Mouse (Mus musculus) embryonic facial prominence, embryonic 13.5 days (tissue): ENCODE data around the gene Sprr2i. TPM values are rescaled to one million over a fixed set of nuclear protein-coding genes. Genes with fewer than 3 reads are reported as not detected.

Experiments used
- ATAC-seq: fragments of 200-750 bp; cut with Nextera tagmentation; 2 replicates; pipeline ENCODE4 v1.8.0; 2017; ENCODE audit warnings: low read depth; ENCODE audit not compliant: insufficient number of reproducible peaks, insufficient read depth, low FRiP score, low TSS enrichment
- H3K27ac ChIP-seq: fragments of 300-500 bp; sonication (generic); 2 replicates; pipeline ENCODE4 v1.5.1; 2015; ENCODE audit warnings: moderate library complexity, mild to moderate bottlenecking, inconsistent platforms
- H3K27me3 ChIP-seq: fragments of 300-500 bp; sonication (generic); 2 replicates; pipeline ENCODE4 v1.6.1; 2015; ENCODE audit warnings: mild to moderate bottlenecking, inconsistent platforms
- H3K36me3 ChIP-seq: fragments of 300-500 bp; sonication (generic); 2 replicates; pipeline ENCODE4 v1.6.1; 2015; ENCODE audit warnings: mild to moderate bottlenecking, inconsistent platforms
- H3K4me1 ChIP-seq: fragments of 300-500 bp; sonication (generic); 2 replicates; pipeline ENCODE4 v1.6.1; 2015; ENCODE audit warnings: inconsistent platforms
- H3K4me2 ChIP-seq: fragments of 300-500 bp; sonication (generic); 2 replicates; pipeline ENCODE4 v1.6.1; 2015; ENCODE audit warnings: moderate library complexity, mild to moderate bottlenecking, inconsistent platforms
- H3K4me3 ChIP-seq: fragments of 300-500 bp; sonication (generic); 2 replicates; pipeline ENCODE4 v1.5.1; 2015; ENCODE audit warnings: mild to moderate bottlenecking, inconsistent platforms
- H3K9ac ChIP-seq: fragments of 300-500 bp; sonication (generic); 2 replicates; pipeline ENCODE4 v1.6.1; 2015; ENCODE audit warnings: mild to moderate bottlenecking, inconsistent platforms
- H3K9me3 ChIP-seq: fragments of 300-500 bp; sonication (generic); 2 replicates; pipeline ENCODE4 v1.6.1; 2016; ENCODE audit warnings: inconsistent platforms
- WGBS: fragments of 180-500 bp; shearing (Covaris S2); methylation state at CpG from one replicate; pipeline ENCODE4 v1.1.7; 2015; ENCODE audit warnings: mixed read lengths; 5-methylcytosine and 5-hydroxymethylcytosine counted together
- polyA plus RNA-seq: library from polyadenylated mRNA; unstranded; fragments of >200 nt; fragmentation: Nextera tagmentation; extraction: Ambion mirVana; gene quantifications from 2 replicates; pipeline ENCODE4 v1.2.1, GENCODE M21; 2015

The Sprr2i gene
- not detected in 2 replicates for polyA plus RNA-seq

- 87% methylated on average over 2 of the region's 2 CpGs for WGBS
- Histone ChIP-seq H3K27me3 (no peaks in the 10 kb centered on the region), H3K9ac (no peak within 1 kb of the TSS), H3K4me2 (no peak within 1 kb of the TSS), H3K4me1 (no peaks in the 10 kb centered on the region), H3K4me3 (no peak within 1 kb of the TSS), H3K27ac (no peak within 1 kb of the TSS), H3K9me3 (no peaks in the 10 kb centered on the region), H3K36me3 (no peaks in the 10 kb centered on the region)
- ATAC-seq = no peak
Measured at GRCm38 (mm10) chr3:92407691-92408090, at the start of gene Sprr2i. Gene Sprr2i (plus strand): TSS chr3:92407991.

GRCm38 (mm10) chr3:92361619-92362018, 46.2 kb upstream of the Sprr2i start:
- Histone ChIP-seq H3K4me1 (no peaks in the 10 kb centered on the region), H3K9ac (no peak overlapping the region), H3K4me2 (no peak overlapping the region), H3K4me3 (no peak overlapping the region), H3K27ac (no peak overlapping the region), H3K9me3 (no peaks in the 10 kb centered on the region), H3K36me3 (no peaks in the 10 kb centered on the region), H3K27me3 (no peaks in the 10 kb centered on the region)
- ATAC-seq = no peak

- Histone ChIP-seq H3K9me3 (no peaks in the 10 kb centered on the region), H3K27me3 (no peaks in the 10 kb centered on the region), H3K27ac (no peak within 1 kb of the TSS), H3K9ac (no peak within 1 kb of the TSS), H3K4me3 (no peak within 1 kb of the TSS), H3K36me3 (no peaks in the 10 kb centered on the region), H3K4me1 (no peaks in the 10 kb centered on the region), H3K4me2 (no peak within 1 kb of the TSS)
- WGBS = 61% methylated on average over 3 of the region's 3 CpGs
- no peak for ATAC-seq
Measured at GRCm38 (mm10) chr3:92364887-92365286, 42.9 kb upstream of the Sprr2i start, which contains the start of gene Sprr2f. Gene Sprr2f (plus strand): TSS chr3:92365187.

GRCm38 (mm10) chr3:92373613-92374012, 34.2 kb upstream of the Sprr2i start:
- Histone ChIP-seq H3K27ac (no peak overlapping the region), H3K27me3 (no peaks in the 10 kb centered on the region), H3K4me2 (no peak overlapping the region), H3K36me3 (no peaks in the 10 kb centered on the region), H3K9ac (no peak overlapping the region), H3K4me3 (no peak overlapping the region), H3K9me3 (no peaks in the 10 kb centered on the region), H3K4me1 (no peaks in the 10 kb centered on the region)
- 73% methylated on average over 2 of the region's 2 CpGs for WGBS
- no peak for ATAC-seq

- Histone ChIP-seq H3K4me3 (no peak within 1 kb of the TSS), H3K27ac (no peak within 1 kb of the TSS), H3K4me1 (no peaks in the 10 kb centered on the region), H3K9ac (no peak within 1 kb of the TSS), H3K4me2 (no peak within 1 kb of the TSS), H3K27me3 (no peaks in the 10 kb centered on the region), H3K9me3 (no peaks in the 10 kb centered on the region), H3K36me3 (no peaks in the 10 kb centered on the region)
- WGBS = 72% methylated on average over 1 of the region's 1 CpGs
- no peak for ATAC-seq
Measured at GRCm38 (mm10) chr3:92385385-92385784, 22.4 kb upstream of the Sprr2i start, which contains the start of gene Sprr2h. Gene Sprr2h (plus strand): TSS chr3:92385685.

GRCm38 (mm10) chr3:92394301-92394700, 13.5 kb upstream of the Sprr2i start:
- Histone ChIP-seq H3K27me3 (no peaks in the 10 kb centered on the region), H3K36me3 (no peaks in the 10 kb centered on the region), H3K4me3 (no peak overlapping the region), H3K4me2 (no peak overlapping the region), H3K9ac (no peak overlapping the region), H3K9me3 (no peaks in the 10 kb centered on the region), H3K4me1 (no peaks in the 10 kb centered on the region), H3K27ac (no peak overlapping the region)
- ATAC-seq = no peak
- WGBS = 58% methylated on average over 1 of the region's 1 CpGs

- no peak for ATAC-seq
- Histone ChIP-seq H3K9ac (no peak within 1 kb of the TSS), H3K27ac (no peak within 1 kb of the TSS), H3K4me2 (no peak within 1 kb of the TSS), H3K27me3 (no peaks in the 10 kb centered on the region), H3K4me1 (no peaks in the 10 kb centered on the region), H3K9me3 (no peaks in the 10 kb centered on the region), H3K36me3 (no peaks in the 10 kb centered on the region), H3K4me3 (no peak within 1 kb of the TSS)
- 95% methylated on average over 2 of the region's 2 CpGs for WGBS
Measured at GRCm38 (mm10) chr3:92417782-92418181, 10.0 kb downstream of the Sprr2i start, which contains the start of gene Sprr2j-ps. Gene Sprr2j-ps (plus strand): TSS chr3:92418082.

- no peak within 1 kb of the TSS for H3K27ac ChIP-seq
- H3K4me2 ChIP-seq = no peak within 1 kb of the TSS
- H3K4me1 ChIP-seq = no peaks in the 10 kb centered on the region
- H3K36me3 ChIP-seq = no peaks in the 10 kb centered on the region
- H3K9ac ChIP-seq = no peak within 1 kb of the TSS
- no peaks in the 10 kb centered on the region for H3K27me3 ChIP-seq
- H3K9me3 ChIP-seq = no peaks in the 10 kb centered on the region
- no peak for ATAC-seq
- 86% methylated on average over 6 of the region's 6 CpGs for WGBS
- H3K4me3 ChIP-seq = no peak within 1 kb of the TSS
Measured at GRCm38 (mm10) chr3:92429323-92429722, 21.5 kb downstream of the Sprr2i start, which contains the start of gene Gm9774. Gene Gm9774 (minus strand): TSS chr3:92429423.

- Histone ChIP-seq H3K4me3 (no peak within 1 kb of the TSS), H3K9me3 (no peaks in the 10 kb centered on the region), H3K36me3 (no peaks in the 10 kb centered on the region), H3K4me2 (no peak within 1 kb of the TSS), H3K9ac (no peak within 1 kb of the TSS), H3K27ac (no peak within 1 kb of the TSS), H3K27me3 (no peaks in the 10 kb centered on the region), H3K4me1 (no peaks in the 10 kb centered on the region)
- WGBS = 68% methylated on average over 2 of the region's 2 CpGs
- ATAC-seq = no peak
Measured at GRCm38 (mm10) chr3:92432282-92432681, 24.5 kb downstream of the Sprr2i start, which contains the start of gene Sprr2k. Gene Sprr2k (plus strand): TSS chr3:92432582.

GRCm38 (mm10) chr3:92438689-92439088, 30.9 kb downstream of the Sprr2i start, which contains the start of gene Sprr1b:
Gene Sprr1b (minus strand): TSS chr3:92438789.
- 88% methylated on average over 3 of the region's 3 CpGs for WGBS
- Histone ChIP-seq H3K36me3 (no peaks in the 10 kb centered on the region), H3K27me3 (no peaks in the 10 kb centered on the region), H3K9ac (no peak within 1 kb of the TSS), H3K4me1 (no peaks in the 10 kb centered on the region), H3K27ac (no peak within 1 kb of the TSS), H3K4me3 (no peak within 1 kb of the TSS), H3K4me2 (no peak within 1 kb of the TSS), H3K9me3 (no peaks in the 10 kb centered on the region)
- no peak for ATAC-seq

GRCm38 (mm10) chr3:92440177-92440576, 32.4 kb downstream of the Sprr2i start:
- H3K9me3 ChIP-seq = no peaks in the 10 kb centered on the region
- no peak overlapping the region for H3K4me2 ChIP-seq
- no peak for ATAC-seq
- whole genome bisulfite sequencing = 84% methylated on average over 3 of the region's 3 CpGs
- H3K9ac ChIP-seq = no peak overlapping the region
- no peaks in the 10 kb centered on the region for H3K36me3 ChIP-seq
- no peaks in the 10 kb centered on the region for H3K4me1 ChIP-seq
- H3K27ac ChIP-seq = no peak overlapping the region
- H3K4me3 ChIP-seq = no peak overlapping the region
- no peaks in the 10 kb centered on the region for H3K27me3 ChIP-seq

GRCm38 (mm10) chr3:92455151-92455550, 47.4 kb downstream of the Sprr2i start:
- no peaks in the 10 kb centered on the region for H3K27me3 ChIP-seq
- H3K36me3 ChIP-seq = no peaks in the 10 kb centered on the region
- no peak for ATAC-seq
- no peak overlapping the region for H3K4me3 ChIP-seq
- H3K9me3 ChIP-seq = no peaks in the 10 kb centered on the region
- no peaks in the 10 kb centered on the region for H3K4me1 ChIP-seq
- no peak overlapping the region for H3K9ac ChIP-seq
- 88% methylated on average over 5 of the region's 5 CpGs for WGBS
- no peak overlapping the region for H3K4me2 ChIP-seq
- no peak overlapping the region for H3K27ac ChIP-seq
